Mouse (Mus musculus) frontal cortex, adult 2 months (tissue): Measurements from ENCODE around the gene Ephb2. TPM values are rescaled to one million over a fixed set of nuclear protein-coding genes. Genes with fewer than 3 reads are reported as not detected.

Experiments used
- DNase-seq, 2 experiments: peaks; one replicate each; pipeline ENCODE4 v3.0.0; 2022; ENCODE audit warnings: low spot score in 1 of 2; ENCODE audit errors: extremely low spot score in 1 of 2
- polyA plus RNA-seq: library from polyadenylated mRNA; depleted of rRNA; stranded (reverse); fragments of >200 nt; gene quantifications from 2 replicates; pipeline ENCODE4 v1.2.3, GENCODE M21; 2012

Gene Ephb2
- polyA plus RNA-seq, 1 experiment = 7.3 TPM

DNA sequence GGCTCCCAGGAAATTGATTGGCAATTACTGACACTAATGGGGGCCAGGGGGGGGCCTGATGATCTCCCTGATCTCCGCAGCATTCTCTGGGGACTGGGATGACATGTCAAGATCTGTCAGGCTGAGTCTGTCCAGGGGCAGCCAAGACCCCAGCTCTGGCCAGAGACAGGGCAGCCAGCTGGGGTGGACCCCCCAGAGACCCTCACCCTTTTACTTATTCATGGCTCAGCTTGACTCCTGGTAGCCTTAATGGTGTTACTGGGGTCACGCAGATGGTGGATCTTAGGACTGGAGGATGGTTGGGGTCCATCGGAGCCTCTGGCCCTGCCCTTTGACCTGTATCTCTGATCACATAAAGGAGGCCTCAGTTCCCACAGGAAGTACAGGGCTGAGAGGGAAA lies 97.5 kb downstream of the Ephb2 start:
- DNase-seq = no peak

DNA sequence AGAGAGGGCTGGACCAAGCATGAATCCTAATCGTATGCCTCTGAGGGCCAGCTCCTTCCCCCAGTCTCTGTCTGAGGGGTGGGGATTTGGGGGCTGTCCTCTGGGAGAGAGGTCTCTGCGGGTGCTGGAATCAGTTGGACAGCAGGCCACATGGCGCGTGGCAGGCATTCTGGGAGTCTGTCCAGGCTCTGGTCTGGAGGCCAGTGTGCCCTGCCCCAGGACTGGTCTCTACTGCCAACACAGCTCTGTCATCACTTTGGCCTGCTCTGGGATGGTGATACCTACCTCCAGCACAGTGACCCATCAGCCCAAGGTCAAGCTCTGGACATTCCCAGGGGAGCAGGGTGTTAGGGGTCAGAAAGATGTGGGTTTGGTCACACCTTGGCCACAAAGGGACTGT lies 99.9 kb downstream of the Ephb2 start:
- no peak for DNase-seq

DNA sequence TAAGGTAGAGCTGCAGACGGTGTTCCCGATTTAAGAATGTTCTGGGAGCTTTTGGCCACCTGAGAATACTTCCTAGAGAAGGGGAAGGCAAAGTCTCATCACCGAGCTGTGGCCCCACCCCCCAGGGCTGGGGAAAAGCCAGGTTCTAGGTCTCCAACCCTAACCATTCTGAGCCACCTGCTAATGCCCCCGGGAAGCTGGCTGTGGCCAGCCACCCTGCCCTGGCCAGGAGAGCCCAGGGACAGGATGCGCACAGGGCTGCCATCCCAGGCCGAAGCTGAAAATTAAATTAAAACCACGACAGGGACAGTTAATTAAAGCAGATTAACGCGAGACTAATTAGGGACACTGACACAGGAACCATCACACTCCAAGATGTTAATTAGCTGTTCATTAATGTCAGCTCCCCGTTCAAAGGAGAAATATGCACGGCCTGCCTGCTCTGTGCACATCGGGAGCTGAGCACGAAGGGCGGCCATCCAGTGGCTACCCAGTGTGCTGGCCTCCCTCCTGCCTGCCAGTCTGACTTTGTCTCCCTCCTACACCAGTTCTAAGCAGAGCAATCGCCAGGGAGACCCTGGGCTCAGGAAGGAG lies 101.5 kb downstream of the Ephb2 start:
- no peak for DNase-seq

DNA sequence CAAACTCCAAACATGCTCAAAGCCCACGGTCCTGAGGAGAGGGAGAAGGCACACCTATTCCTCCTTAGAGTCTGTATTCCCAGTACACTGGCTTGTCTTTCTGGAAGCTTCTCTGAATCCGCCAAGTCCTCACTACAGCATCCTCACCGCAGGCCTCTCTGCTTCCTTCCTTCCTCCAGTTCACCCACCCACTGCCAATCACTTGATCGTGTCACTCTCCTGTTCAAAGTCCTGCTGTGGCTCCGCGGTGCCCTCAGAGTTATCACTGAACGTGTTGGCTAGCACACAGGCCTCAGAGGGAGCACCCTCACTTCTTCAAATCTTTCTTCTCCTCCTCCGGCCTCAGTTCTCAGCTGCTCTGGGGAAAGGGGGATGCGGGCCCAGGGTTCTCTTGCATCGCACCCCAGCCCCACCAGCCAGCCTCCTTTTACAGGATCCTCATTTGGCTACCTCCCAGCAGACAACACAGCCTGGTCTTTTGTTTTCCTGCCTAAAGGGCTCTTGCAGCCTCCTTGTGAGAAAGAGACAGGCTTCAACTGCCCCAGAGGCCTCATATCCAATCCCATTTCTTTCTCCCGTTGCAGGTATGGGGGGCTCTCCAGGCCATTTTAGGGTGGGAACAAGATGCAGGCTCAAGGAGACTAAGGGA lies 102.4 kb downstream of the Ephb2 start:
- no peak for DNase-seq

DNA sequence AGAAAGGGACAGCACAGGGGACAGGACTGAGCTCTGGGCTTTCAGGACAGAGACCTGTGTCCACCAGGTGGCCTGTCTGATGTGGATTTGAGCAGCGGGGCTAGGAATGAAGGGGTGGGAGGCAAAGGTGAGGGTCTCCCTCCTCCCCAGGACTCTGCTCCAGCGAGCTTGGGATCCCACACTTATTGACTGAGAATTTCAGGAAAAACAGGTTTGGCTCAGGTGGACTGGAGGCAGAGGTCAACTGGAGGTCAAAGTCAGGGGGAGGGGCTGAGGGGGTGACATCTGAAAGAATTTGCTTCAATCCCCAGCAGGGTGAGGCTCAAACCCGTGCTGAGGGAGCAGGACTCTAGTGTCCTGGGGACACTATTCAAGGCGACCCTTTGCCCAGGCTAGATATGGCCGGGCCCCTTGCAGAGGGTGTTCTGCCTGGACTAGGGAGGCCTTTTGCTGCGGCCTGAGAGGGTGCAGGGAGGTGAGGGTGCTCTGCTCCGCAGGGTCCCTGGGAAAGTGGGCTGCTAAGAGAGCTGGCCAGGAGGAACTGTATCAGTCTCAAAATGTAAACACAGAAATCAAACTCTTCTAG lies 103.2 kb downstream of the Ephb2 start:
- DNase-seq = no peak

DNA sequence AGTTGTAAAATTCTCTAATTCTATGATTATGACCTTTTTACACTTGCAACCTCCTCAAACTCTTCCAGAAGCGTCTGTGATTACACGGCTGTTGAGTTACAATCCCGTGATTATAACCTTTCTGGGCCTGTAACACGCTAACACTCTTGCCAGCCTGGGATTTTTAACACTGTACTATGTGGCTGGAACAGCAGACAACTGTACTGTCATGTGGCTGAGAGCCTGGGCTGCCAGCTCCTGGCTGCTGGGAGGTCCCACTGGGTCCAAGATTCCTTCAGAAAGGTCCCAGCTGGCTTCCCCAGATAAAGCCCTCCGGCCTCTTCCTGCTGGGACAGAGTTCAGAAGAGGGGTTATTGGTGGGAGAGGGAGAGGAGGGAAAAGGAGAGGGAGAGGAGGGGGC lies 104.0 kb downstream of the Ephb2 start:
- DNase-seq = no peak

DNA sequence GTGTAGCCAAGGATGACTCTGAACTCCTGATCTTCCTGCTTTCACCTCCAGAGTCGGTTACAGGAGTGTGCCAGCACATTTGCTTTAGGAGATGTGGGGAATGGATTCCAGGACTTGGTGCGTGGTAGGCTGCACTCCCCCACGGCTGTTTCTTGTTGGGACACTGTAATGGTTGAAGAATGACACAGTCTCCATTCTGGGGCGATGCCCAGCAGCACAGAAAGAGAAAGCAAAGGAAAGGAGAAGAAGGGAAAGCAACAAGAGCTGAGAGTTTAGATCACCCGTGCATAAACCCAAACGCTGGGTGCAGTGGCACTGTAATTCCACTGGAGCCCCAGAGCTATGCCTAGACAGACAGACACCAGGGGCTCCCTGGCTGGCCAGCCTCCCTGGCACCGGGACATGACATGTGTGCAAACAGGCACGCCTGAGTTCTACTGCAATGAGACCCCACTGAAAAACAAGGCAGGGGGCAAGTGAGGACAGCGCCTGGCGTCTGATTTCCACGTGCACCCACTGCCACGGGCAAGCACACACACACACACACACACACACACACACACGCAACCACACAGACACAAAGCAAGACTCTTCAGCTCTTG lies 104.7 kb downstream of the Ephb2 start:
- DNase-seq = no peak

DNA sequence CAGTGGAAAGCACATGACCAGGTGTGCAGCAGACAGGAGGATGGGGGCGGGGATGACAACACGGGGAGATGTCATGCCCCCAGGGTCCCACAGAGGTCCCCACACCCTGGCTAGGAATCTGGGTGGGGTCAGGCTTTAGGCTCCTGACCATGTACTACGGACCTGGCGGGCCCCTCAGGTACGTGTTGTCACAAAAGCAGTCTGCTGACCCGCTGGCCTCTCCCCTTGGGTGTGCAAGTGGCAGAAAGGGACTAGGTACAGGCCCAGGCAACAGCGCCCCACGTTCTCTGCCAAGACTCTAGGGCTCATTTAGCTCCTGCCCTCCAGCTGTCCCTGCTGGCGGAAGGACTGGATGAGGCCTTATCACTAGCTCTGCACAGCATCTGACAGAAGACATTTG lies 105.3 kb downstream of the Ephb2 start:
- no peak for DNase-seq

DNA sequence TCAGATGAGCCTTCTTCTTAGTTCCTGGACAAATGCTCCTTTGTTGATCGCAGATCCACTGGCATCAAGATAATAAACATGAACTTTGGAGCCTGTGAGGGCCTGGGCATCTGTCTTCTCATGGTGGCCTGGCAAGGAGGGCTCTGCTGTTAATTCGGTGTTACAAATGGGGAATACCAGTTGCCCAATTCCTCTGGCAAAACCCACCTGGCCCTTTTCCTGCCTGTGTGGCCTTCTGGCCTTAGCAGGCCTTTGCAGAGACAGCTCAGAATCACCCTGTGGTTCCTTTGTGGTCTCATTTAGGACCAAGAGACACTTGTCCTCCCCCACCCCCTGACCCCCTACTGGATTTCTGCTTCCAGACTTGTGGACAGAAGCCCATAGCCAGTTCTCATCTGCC lies 106.2 kb downstream of the Ephb2 start:
- no peak for DNase-seq

DNA sequence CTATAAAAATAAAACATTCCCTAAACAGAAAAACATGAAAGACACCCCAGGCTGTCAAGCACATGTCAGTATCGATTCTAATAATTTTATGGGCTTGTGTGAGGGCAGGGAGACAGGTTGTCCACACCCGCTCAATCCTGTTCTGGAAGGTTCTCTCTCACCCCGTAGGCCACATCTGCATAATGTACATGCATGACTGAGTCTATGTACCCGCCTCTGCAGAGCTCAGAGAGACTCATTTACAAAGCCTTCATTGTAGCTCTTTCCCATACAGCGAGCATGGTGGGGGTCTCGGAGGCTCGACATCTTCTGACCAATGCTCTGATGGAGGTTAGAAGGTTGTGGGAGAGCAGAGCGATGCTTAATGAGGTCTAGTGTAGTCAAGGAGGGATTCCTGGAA lies 108.8 kb downstream of the Ephb2 start:
- DNase-seq = no peak

DNA sequence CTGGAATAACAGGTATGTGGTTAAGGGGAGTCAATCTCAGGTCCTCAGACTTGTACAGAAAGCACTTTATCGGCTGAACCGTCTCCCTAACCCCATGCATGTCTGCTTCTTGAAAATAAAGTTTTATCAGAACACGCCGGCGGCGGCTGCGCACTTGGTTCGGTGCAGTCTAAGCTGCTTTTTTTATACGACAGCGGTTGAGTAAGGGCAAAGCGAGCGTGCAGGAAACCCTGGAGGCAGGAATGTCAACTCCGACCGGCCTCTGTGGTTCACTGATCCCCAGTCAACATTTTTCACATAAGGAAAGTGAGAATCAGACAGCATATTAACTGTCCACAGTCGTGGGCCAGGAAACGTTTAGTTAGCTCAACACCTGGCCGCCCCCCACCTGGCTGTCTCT lies 111.1 kb downstream of the Ephb2 start:
- DNase-seq = no peak

DNA sequence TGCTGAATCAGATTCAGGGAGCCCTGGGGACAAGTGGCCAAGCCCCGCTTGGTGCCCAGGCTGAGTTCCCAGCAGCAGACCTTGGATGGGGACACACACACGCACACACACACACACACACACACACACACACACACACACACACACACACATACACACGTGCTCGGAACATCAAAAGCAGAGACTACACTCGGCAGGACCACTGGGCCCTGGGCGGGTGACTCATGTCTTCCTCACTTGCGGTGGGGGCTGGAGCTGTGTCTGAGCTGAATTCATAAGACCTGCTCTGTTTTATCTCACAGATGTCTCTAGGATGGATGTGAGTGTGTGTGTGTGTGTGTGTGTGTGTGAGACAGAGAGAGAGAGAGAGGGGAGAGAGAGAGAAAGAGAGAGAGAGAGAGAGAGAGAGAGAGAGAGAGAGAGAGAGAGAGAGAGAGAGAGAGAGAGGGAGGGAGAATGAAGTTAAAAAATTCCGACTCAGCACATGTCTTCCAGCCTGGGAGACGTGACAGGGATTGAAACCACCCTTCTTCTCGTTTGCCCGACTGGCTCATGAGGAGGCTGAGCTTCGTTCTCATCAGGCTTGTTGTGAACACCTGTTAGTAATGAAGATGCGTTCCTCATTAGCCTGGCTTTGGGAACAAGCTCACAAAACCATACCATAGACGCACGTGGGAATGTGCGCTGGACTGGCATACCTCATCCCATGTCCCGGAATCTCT lies 113.3 kb downstream of the Ephb2 start:
- DNase-seq = peak in 1 of 2 experiments; percentile 55

DNA sequence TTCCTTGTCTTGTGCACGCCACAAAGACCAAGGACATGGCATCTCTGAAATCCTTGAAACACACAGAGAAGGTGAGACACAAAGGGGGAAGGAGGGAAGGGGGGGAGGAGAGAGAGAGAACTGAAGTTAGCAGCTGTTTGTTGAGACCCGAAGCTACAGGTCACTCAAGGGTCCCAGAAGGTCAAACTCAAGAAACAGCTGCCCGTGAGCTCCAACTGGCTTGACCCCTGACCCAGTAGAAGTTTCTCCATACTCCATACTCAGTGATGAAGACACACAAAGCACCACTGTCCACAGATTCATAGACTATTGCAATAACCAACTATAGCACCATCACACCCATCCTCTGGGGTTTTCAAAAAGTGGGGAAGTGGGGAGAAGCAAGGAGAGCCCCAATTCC lies 113.9 kb downstream of the Ephb2 start:
- DNase-seq = no peak

DNA sequence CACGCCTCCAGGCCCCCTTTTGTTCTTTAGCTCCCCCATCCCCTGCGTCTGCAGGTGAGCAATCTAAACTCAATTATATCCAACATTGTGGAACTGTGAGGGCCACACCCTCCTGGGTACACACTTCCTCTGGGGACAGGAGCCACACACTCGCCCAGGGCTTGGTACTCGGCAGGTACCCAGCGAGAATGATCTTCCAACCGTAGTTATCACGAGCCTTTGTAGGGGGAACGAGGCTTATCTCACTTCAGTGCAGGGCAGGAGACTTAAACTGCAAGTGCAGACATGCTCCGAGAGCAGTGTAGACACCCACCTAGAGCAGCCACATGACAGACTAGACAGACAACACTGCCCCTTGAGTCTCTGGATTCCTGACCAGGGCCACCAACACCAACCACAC lies 115.8 kb downstream of the Ephb2 start:
- DNase-seq = no peak

DNA sequence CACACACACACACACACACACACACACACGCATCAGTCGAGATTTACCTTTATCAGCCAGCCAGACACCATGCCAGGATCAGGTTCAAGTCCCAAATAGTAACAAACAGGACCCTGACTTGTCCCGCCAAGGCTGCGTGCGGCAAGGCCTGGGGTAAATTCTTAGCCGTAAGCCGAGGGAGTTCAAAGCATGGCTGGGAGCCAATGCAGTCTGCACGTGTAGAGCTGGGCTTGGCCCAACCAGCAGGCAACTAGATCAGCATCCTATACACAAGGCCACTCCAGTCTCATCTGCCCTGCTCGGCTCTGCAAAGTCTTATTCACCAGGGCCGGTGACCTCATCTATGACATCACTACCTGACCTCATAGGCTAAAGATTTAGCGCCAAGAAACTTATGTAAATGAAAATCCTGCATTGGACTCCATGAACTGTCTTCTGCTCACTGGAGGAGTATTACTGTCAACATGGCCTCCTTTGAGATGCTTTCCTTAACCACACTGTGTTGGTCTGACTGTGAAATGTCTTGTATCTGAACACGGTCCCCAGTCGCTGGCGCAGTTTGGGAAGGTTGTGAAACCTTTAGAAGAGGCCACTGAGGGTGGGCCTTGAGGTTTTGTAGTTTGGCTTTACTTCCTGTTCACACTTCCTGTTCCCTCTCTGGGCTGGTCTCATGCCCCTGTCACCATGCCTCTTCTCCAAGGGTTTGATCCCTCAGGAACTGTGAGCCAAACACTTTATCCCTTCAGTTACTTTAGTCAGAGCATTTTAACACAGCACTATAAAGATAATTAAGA lies 117.4 kb downstream of the Ephb2 start:
- DNase-seq = no peak

DNA sequence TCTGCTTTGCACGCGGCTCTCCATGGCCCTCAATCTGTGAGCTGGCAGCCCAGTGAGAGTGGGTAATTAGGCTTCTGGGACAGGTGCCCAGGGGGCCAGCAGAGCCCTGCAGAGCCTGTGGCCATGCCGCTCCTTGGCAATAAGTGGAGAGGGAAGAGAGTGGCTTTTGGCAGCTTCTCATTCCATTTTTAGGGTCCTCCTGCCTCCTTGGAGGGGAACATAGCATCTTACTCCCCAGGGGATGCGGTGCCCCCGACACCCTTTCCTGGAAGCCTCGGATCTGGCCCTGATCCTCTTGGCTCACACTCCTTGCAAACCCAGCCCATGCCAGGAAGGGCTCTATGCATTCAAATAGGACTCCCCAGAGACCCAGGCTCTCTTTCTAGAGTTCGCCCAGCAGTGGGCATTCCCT lies 119.2 kb downstream of the Ephb2 start:
- DNase-seq = peak in 1 of 2 experiments; percentile 34

DNA sequence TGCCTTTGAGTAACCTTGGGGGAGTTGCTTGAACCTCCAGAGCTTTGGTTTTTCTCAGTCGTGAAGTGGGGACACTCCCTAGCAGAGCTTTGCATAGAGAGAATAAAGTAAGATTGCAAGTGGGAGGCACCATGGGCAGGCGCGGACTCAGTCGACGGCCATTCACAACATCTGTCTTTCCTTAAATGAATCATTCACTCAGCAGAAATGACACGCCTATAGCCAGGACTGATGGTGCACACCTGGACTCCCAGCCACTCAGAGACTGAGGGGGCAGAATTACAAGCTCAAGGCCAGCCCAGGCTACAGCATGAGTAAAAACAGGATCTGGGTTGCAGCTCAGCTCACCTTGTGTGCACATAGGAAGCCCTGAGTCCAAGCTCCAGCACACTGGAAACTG lies 121.3 kb downstream of the Ephb2 start:
- no peak for DNase-seq

DNA sequence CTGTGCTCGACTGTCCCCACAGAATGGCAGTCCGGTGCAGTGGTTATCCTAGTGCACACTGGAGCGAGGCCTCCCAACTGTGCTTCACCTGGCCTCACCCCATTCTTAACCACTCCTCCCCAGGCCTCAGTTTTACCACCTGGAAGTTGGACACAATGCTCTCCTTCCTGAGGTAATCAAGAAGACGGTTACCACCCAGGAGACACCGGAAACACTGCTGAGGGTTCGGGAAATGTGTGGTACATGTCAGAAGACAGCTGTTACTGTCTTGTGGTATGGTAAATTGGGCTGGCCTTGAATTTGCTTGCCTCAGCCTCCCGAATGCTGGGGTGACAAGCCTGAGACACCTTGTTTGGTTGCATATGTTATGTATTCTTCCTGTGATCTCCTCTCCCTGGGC lies 121.9 kb downstream of the Ephb2 start:
- DNase-seq = no peak

DNA sequence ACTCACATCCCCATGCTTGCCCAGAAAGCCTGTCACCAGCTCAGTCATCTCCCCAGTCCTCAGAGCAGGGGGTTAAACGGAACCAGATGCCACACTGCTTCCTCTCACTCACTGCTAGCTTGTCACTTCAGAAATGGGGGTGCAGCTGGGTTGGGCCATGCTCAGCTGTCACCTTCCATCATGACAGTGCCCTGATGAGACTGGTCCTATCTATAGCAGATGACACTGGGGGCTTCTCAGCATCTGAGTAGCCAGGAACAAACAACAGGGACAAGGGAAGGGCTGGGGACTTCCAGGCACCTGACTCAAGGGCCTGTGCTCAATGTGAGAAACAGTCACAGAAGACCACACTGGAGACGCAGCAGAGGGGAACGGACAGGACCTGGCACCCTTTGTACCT lies 122.4 kb downstream of the Ephb2 start:
- no peak for DNase-seq

DNA sequence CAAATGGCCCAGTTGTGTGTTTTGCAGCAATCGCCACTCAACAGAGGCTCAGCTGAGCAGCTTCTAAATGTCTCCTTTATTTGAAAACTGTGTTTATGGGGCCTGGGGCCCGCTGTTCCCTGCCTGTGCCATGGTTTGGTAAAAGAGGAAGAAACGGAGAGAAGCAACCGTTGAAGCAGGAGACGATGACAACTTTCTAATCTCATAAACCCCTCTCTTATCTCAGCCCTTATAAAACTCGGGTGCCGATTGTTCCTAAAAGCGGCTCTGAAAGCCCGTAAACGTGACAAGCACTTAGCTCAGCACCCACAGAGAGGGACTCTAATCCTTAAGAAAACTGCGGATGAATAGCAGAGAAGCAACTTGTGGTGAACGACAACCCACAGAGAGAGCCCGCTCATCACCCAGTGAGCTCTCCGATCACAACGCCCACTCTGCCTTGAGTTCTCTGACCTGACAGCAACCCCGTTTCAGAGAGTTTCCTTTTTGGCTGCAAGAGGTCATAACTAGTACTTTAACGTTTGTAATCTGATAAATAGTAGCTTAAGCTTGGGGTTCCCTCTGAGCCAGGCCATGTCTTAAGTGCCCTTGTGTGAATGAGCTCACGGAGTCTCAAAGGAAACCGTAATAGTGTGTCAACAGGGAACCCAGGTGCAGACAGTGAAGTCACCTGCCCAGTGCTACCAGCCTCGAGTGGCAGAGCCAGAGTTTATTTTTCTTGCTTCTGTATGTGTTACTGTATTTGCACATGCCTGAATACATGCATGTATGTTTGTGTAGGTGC lies 123.6 kb downstream of the Ephb2 start:
- DNase-seq = no peak
